Mouse (Mus musculus) liver, embryonic 15.5 days (tissue): ENCODE measurements around the gene Ribc2. TPM values are rescaled to one million over a fixed set of nuclear protein-coding genes. Genes with fewer than 3 reads are reported as not detected.

ENCODE experiments used
- ATAC-seq: fragments of 200-750 bp; cut with Nextera tagmentation; 2 replicates; pipeline ENCODE4 v1.8.0; 2017; ENCODE audit warnings: moderate number of reproducible peaks, mild to moderate bottlenecking, moderate library complexity; ENCODE audit not compliant: insufficient read depth
- H3K27ac ChIP-seq: fragments of 300-500 bp; sonication (generic); replicated peaks from 2 replicates; pipeline ENCODE4 v1.5.1; 2015; ENCODE audit warnings: mild to moderate bottlenecking, inconsistent platforms
- H3K27me3 ChIP-seq: fragments of 300-500 bp; sonication (generic); 2 replicates; pipeline ENCODE4 v1.6.1; 2015; ENCODE audit warnings: mild to moderate bottlenecking, inconsistent platforms
- H3K36me3 ChIP-seq: fragments of 300-500 bp; sonication (generic); replicated peaks from 2 replicates; pipeline ENCODE4 v1.6.1; 2015; ENCODE audit warnings: moderate library complexity, mild to moderate bottlenecking, inconsistent platforms
- H3K4me1 ChIP-seq: fragments of 300-500 bp; sonication (generic); replicated peaks from 2 replicates; pipeline ENCODE4 v1.6.1; 2015; ENCODE audit warnings: inconsistent platforms
- H3K4me2 ChIP-seq: fragments of 300-500 bp; sonication (generic); 2 replicates; pipeline ENCODE4 v1.6.1; 2015; ENCODE audit warnings: moderate library complexity, mild to moderate bottlenecking, inconsistent platforms
- H3K4me3 ChIP-seq: fragments of 300-500 bp; sonication (generic); replicated peaks from 2 replicates; pipeline ENCODE4 v1.5.1; 2015; ENCODE audit warnings: mild to moderate bottlenecking, inconsistent platforms
- H3K9ac ChIP-seq: fragments of 300-500 bp; sonication (generic); 2 replicates; pipeline ENCODE4 v1.6.1; 2015; ENCODE audit warnings: moderate library complexity, mild to moderate bottlenecking, inconsistent platforms
- H3K9me3 ChIP-seq: fragments of 300-500 bp; sonication (generic); replicated peaks from 2 replicates; pipeline ENCODE4 v1.6.1; 2016; ENCODE audit warnings: inconsistent platforms
- WGBS: fragments of 180-500 bp; shearing (Covaris S2); methylation state at CpG from one replicate; pipeline ENCODE4 v1.1.7; 2015; ENCODE audit warnings: mixed read lengths; ENCODE audit not compliant: insufficient replicate concordance; 5-methylcytosine and 5-hydroxymethylcytosine counted together
- polyA plus RNA-seq: library from polyadenylated mRNA; unstranded; fragments of >200 nt; fragmentation: Nextera tagmentation; extraction: Ambion mirVana; gene quantifications from 2 replicates; pipeline ENCODE4 v1.2.1, GENCODE M21; 2015

The Ribc2 gene
- polyA plus RNA-seq: not detected in 2 replicates

DNA sequence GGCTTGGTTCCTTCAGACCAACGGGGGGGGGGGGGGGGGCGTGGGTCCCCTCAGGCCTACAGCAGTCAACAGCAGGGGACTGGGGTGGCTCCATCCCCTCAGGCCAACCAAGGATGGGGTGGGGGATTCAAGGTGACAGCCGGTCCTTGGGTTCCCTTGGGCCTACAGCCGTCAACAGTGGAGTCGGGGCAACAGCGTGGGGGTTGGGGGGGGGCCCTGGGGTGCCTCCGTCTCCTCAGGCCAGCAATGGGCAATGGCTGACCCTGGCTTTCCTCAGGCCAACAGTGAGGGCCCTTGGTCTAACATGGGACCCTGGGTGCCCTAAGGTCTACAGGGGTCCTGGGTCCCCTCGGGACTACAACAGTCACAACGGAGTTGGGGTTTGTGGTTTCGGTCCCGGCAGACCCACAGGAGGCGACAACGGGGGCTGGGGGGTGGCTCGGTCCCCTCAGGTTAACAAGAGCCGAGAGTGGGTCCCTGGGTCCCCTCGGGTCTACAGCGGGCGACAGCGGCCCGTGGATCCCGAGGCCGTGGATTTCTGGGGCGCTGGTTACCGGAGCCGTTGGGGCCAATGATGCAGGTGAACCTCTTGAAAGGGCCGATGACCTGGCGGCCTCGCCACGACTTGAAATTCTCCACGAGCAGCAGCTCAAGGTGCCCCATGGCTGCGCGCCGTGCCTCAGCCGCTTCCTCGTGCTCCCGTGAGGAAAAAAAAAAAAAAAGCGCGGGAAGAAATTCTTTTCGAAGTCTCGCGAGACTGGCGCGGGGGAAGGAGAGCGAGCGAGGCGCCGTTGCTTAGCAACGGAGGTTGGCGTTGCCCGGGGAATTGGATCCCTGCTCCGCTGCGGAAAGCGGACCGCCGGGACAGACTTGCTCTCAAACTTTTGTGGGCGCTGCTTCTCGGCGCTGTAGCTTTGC lies at the start of gene Ribc2, which contains the start of gene Smc1b:
Gene Ribc2, plus strand, starts transcription at position 804 of the 918 bp plus-strand sequence.
Gene Smc1b, minus strand, starts transcription at position 690 of the 918 bp plus-strand sequence.
- Histone ChIP-seq H3K9me3 (no peaks in the 10 kb centered on the region), H3K27ac (no peak within 1 kb of the TSS), H3K4me3 (0 out of 2 replicates have a peak within 1 kb of the TSS, but pooled peaks have one; percentile 5), H3K27me3 (peaks cover 15% of the 10 kb centered on the region; the same call in 1 of the 2 replicates), H3K9ac (no peak within 1 kb of the TSS), H3K36me3 (no peaks in the 10 kb centered on the region), H3K4me2 (peak within 1 kb of the TSS; percentile 46; the same call in 1 of the 2 replicates), H3K4me1 (0 out of 2 replicates have a peak, but pooled peaks cover 4% of the 10 kb centered on the region)
- no peak for ATAC-seq
- WGBS: 32% methylated on average over 57 of the region's 58 CpGs

DNA sequence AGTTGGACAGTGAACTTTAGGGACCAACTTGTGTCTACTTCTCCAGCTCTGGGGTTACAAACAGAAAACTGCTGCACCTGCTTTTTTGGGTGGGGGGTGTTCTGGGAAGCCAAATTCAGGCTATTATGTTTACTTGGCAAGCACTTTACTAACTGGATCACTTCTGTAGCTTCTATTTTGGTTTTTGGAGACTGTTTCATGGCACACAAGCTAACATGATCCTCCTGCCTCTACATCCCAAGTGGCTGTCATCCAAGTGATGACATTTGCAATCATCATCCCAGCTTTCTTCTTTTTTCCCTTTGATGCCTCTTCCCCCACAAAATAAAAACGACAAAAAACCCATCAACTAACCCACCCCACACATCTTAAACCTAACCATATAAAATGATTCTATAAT lies 46.2 kb upstream of the Ribc2 start:
- Histone ChIP-seq H3K27ac (no peak overlapping the region), H3K27me3 (no peaks in the 10 kb centered on the region), H3K9me3 (no peaks in the 10 kb centered on the region), H3K4me2 (no peak overlapping the region), H3K4me1 (no peaks in the 10 kb centered on the region), H3K4me3 (no peak overlapping the region), H3K36me3 (no peaks in the 10 kb centered on the region), H3K9ac (no peak overlapping the region)
- no peak for ATAC-seq
- WGBS: 29% methylated on average over 1 of the region's 1 CpGs

DNA sequence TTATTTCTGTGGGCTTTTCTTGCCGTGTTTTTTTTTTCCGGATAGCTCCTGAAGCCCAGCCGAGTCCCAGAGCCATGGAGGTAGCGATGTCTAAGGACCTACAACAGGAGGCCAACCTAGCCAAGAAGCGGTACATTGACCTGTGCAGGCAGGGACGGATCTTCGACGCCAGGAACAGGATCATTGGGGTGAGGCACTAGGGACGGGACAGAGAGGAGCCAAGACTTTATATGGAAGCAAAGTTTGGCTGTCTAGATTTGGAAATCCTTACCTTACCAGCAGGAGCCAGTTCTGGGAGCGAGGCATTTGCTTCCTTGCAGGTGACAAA lies 279 bp downstream of the Ribc2 start:
- no peaks in the 10 kb centered on the region for H3K36me3 ChIP-seq
- H3K9me3 ChIP-seq: no peaks in the 10 kb centered on the region
- H3K4me1 ChIP-seq: 0 out of 2 replicates have a peak, but pooled peaks cover 4% of the 10 kb centered on the region
- 24% methylated on average over 10 of the region's 10 CpGs for WGBS
- 0 out of 2 replicates have a peak overlapping the region, but pooled peaks have one; percentile 5 for H3K4me3 ChIP-seq
- H3K9ac ChIP-seq: no peak overlapping the region
- H3K27ac ChIP-seq: no peak overlapping the region
- peak overlapping the region; percentile 46; the same call in 1 of the 2 replicates for H3K4me2 ChIP-seq
- ATAC-seq: no peak
- H3K27me3 ChIP-seq: peaks cover 15% of the 10 kb centered on the region; the same call in 1 of the 2 replicates

DNA sequence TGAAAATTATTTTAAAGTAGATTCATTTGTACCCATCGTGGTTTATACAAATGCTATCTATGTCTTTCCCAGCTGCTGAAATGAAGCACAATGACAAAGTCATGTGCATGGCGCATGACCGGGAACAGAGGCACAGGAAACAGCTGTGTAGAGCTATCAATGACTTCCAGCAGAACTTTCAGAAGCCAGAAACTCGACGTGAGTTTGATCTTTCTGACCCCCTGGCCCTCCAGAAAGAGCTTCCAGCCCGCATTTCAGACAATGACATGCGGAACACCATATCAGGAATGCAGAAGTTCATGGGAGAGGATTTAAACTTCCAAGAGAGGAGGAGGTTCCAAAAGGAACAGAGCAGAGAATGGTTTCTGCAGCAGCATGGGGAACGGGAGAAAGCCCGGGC lies 3.3 kb downstream of the Ribc2 start:
- H3K4me2 ChIP-seq: no peak overlapping the region
- ATAC-seq: no peak

DNA sequence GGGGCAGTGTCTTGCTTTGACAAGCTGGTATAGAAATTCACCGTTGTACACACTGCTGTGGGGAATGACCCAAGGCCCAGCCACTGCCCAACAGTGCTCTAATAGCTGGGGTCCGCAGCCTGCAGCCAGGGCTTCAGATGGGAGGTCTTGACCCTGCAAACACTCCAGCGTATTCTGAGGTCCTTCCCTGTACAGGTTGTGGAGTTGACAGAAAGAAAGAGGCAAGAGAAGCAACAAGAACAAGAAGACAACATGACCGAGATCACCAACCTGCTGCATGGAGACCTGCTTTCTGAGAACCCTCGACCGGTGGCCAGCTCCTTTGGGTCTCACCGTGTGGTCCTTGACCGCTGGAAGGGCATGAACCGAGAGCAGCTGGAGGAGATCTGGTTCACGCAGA lies 9.4 kb downstream of the Ribc2 start:
- H3K9ac ChIP-seq: no peak overlapping the region
- 69% methylated on average over 10 of the region's 10 CpGs for WGBS
- H3K4me3 ChIP-seq: no peak overlapping the region
- no peaks in the 10 kb centered on the region for H3K27me3 ChIP-seq
- H3K9me3 ChIP-seq: no peaks in the 10 kb centered on the region
- ATAC-seq: no peak
- H3K4me1 ChIP-seq: no peaks in the 10 kb centered on the region
- no peak overlapping the region for H3K27ac ChIP-seq
- H3K36me3 ChIP-seq: no peaks in the 10 kb centered on the region
- no peak overlapping the region for H3K4me2 ChIP-seq

More for the DNA sequence above, 3.3 kb downstream of the Ribc2 start:
- no peak overlapping the region for H3K27ac ChIP-seq
- peaks cover 15% of the 10 kb centered on the region; the same call in 1 of the 2 replicates for H3K27me3 ChIP-seq
- 15% methylated on average over 9 of the region's 9 CpGs for WGBS
- H3K9ac ChIP-seq: no peak overlapping the region
- H3K4me3 ChIP-seq: no peak overlapping the region
- H3K36me3 ChIP-seq: no peaks in the 10 kb centered on the region
- 0 out of 2 replicates have a peak, but pooled peaks cover 4% of the 10 kb centered on the region for H3K4me1 ChIP-seq
- H3K9me3 ChIP-seq: no peaks in the 10 kb centered on the region

GRCm38 (mm10) chr15:85142441-85142840 lies 10.6 kb downstream of the Ribc2 start:
- Histone ChIP-seq H3K4me1 (no peaks in the 10 kb centered on the region), H3K4me3 (no peak overlapping the region), H3K36me3 (no peaks in the 10 kb centered on the region), H3K27me3 (no peaks in the 10 kb centered on the region), H3K9me3 (no peaks in the 10 kb centered on the region), H3K27ac (no peak overlapping the region), H3K4me2 (no peak overlapping the region), H3K9ac (no peak overlapping the region)
- 32% methylated on average over 2 of the region's 2 CpGs for WGBS
- no peak for ATAC-seq

- H3K27ac ChIP-seq: no peak overlapping the region
- no peaks in the 10 kb centered on the region for H3K4me1 ChIP-seq
- H3K4me3 ChIP-seq: no peak overlapping the region
- 72% methylated on average over 11 of the region's 11 CpGs for WGBS
- no peaks in the 10 kb centered on the region for H3K27me3 ChIP-seq
- no peak overlapping the region for H3K4me2 ChIP-seq
- no peak overlapping the region for H3K9ac ChIP-seq
- H3K9me3 ChIP-seq: no peaks in the 10 kb centered on the region
- ATAC-seq: no peak
- H3K36me3 ChIP-seq: no peaks in the 10 kb centered on the region
These were observed 11.3 kb downstream of the Ribc2 start for GRCm38 (mm10) chr15:85143161-85143560.

- Histone ChIP-seq H3K27me3 (no peaks in the 10 kb centered on the region), H3K4me2 (no peak overlapping the region), H3K4me3 (no peak overlapping the region), H3K9me3 (no peaks in the 10 kb centered on the region), H3K36me3 (no peaks in the 10 kb centered on the region), H3K27ac (no peak overlapping the region), H3K9ac (no peak overlapping the region), H3K4me1 (no peaks in the 10 kb centered on the region)
- 79% methylated on average over 1 of the region's 1 CpGs for WGBS
- no peak for ATAC-seq
These were observed 11.9 kb downstream of the Ribc2 start for GRCm38 (mm10) chr15:85143747-85144146.

GRCm38 (mm10) chr15:85144249-85144648 lies 12.4 kb downstream of the Ribc2 start:
- Histone ChIP-seq H3K36me3 (no peaks in the 10 kb centered on the region), H3K4me1 (no peaks in the 10 kb centered on the region), H3K9me3 (no peaks in the 10 kb centered on the region), H3K4me3 (no peak overlapping the region), H3K27me3 (no peaks in the 10 kb centered on the region), H3K4me2 (no peak overlapping the region), H3K27ac (no peak overlapping the region), H3K9ac (no peak overlapping the region)
- WGBS: 71% methylated on average over 5 of the region's 5 CpGs
- ATAC-seq: no peak

DNA sequence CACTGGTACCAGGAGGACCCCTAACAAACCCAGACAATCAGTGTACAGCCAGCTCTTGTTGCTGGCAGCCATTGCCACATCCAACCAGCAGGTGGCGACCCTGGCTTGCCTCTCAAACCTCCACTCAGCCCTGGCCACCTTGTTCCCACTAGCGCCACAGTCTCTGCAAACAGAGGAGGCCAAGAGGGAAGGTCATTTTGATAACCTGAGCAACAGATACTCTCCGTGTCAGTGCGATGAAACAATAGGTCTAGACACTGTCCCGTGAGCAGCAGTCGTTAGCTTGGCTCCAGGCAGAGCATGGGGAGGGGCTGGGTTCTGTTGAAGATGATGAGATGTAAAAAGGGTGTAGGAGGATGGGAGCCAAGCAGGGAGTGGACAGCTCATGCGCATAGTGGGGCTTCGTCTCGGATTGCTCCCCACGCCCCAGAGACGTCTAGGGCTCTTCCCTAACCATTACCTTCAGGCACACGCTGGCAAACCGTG lies 19.6 kb downstream of the Ribc2 start:
- no peak for ATAC-seq
- 23% methylated on average over 13 of the region's 13 CpGs for WGBS
- H3K27me3 ChIP-seq: no peaks in the 10 kb centered on the region

GRCm38 (mm10) chr15:85152577-85152976 lies 20.7 kb downstream of the Ribc2 start:
- ATAC-seq: no peak
- H3K27me3 ChIP-seq: no peaks in the 10 kb centered on the region
- H3K9ac ChIP-seq: no peak overlapping the region
- H3K4me3 ChIP-seq: no peak overlapping the region
- no peak overlapping the region for H3K4me2 ChIP-seq
- H3K9me3 ChIP-seq: no peaks in the 10 kb centered on the region
- no peak overlapping the region for H3K27ac ChIP-seq
- H3K4me1 ChIP-seq: no peaks in the 10 kb centered on the region
- H3K36me3 ChIP-seq: no peaks in the 10 kb centered on the region
- 40% methylated on average over 3 of the region's 3 CpGs for WGBS

More for the DNA sequence above, 19.6 kb downstream of the Ribc2 start:
- Histone ChIP-seq H3K36me3 (no peaks in the 10 kb centered on the region), H3K9me3 (no peaks in the 10 kb centered on the region), H3K9ac (no peak overlapping the region), H3K4me2 (no peak overlapping the region), H3K27ac (no peak overlapping the region), H3K4me3 (no peak overlapping the region), H3K4me1 (no peaks in the 10 kb centered on the region)
